Mouse (Mus musculus) myocyte (in vitro differentiated cells): Measurements from ENCODE around the gene Sh3glb2.

Source experiments
- POLR2A ChIP-seq: IDR thresholded peaks from one replicate; pipeline ENCODE4 v1.6.1; 2011; ENCODE audit warnings: low read depth, mild to moderate bottlenecking, control low read depth, moderate library complexity; ENCODE audit not compliant: insufficient read length
- POLR2AphosphoS2 ChIP-seq: IDR thresholded peaks from one replicate; pipeline ENCODE4 v1.6.1; 2011; ENCODE audit warnings: low read depth, control low read depth; ENCODE audit not compliant: insufficient read length

- TF ChIP-seq POLR2AphosphoS2 (no peak), POLR2A (peak; percentile 36)
These were observed 33.6 kb upstream of the Sh3glb2 start for GRCm38 (mm10) chr2:30392577-30393369.
